Mouse (Mus musculus): ENCODE results near the gene Pax3. TPM values are rescaled to one million over a fixed set of nuclear protein-coding genes. Genes with fewer than 3 reads are reported as not detected.

Gene Pax3
- polyA plus RNA-seq, 1 experiment = not detected

GRCm38 (mm10) chr1:78171671-78172070 lies 25.3 kb downstream of the Pax3 start:
- Histone ChIP-seq H3K27ac (ENCODE audit: insufficient read depth, low read depth, low read length) (no peak overlapping the region), H3K4me1 (ENCODE audit: control insufficient read depth, insufficient read depth, insufficient read length, low read length) (no peaks in the 10 kb centered on the region), H3K36me3 (ENCODE audit: control insufficient read depth, insufficient read depth, low read length) (no peaks in the 10 kb centered on the region), H3K27me3 (ENCODE audit: control insufficient read depth, insufficient read depth, low read length) (peaks cover 29% of the 10 kb centered on the region), H3K4me3 (ENCODE audit: low read depth, low read length) (no peak overlapping the region)
- 12% methylated on average over 1 of the region's 1 CpGs for WGBS
- TF ChIP-seq POLR2A (IDR thresholded peaks at IDR 0.05; ENCODE audit: low read depth, low read length) (no peak), CTCF (IDR thresholded peaks at IDR 0.05; ENCODE audit: extremely low read depth, insufficient read length, insufficient replicate concordance, low read depth, low read length) (no peak)

- Histone ChIP-seq H3K36me3 (ENCODE audit: control insufficient read depth, insufficient read depth, low read length) (no peaks in the 10 kb centered on the region), H3K27me3 (ENCODE audit: control insufficient read depth, insufficient read depth, low read length) (peaks cover 29% of the 10 kb centered on the region), H3K4me1 (ENCODE audit: control insufficient read depth, insufficient read depth, insufficient read length, low read length) (no peaks in the 10 kb centered on the region), H3K4me3 (ENCODE audit: low read depth, low read length) (no peak overlapping the region), H3K27ac (ENCODE audit: insufficient read depth, low read depth, low read length) (no peak overlapping the region)
- WGBS = 38% methylated on average over 9 of the region's 9 CpGs
- no peak for TF ChIP-seq POLR2A (IDR thresholded peaks at IDR 0.05; ENCODE audit: low read depth, low read length)
- no peak for TF ChIP-seq CTCF (IDR thresholded peaks at IDR 0.05; ENCODE audit: extremely low read depth, insufficient read length, insufficient replicate concordance, low read depth, low read length)
Observed at GRCm38 (mm10) chr1:78170771-78171170, 26.2 kb downstream of the Pax3 start.

DNA sequence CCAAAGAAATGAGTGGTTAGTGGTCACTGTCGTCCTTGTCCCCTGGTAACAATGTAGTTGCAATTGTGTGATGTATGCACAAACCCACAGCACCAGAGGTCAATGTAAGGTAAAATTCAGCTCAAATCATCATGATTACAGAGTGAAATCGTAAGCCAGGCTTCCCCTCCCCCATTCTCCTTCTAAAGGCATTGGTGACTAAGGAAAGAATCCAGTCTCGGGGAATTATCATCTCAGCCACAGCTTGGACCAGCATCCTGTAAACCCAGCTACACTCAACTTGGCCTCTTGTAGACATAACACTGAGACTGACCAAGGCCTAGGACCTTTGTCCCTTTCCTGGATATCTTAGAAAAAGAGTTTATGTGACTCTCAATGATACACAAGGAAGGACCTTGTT lies 28.1 kb downstream of the Pax3 start:
- no peaks in the 10 kb centered on the region for H3K4me1 ChIP-seq (ENCODE audit: control insufficient read depth, insufficient read depth, insufficient read length, low read length)
- H3K4me3 ChIP-seq (ENCODE audit: low read depth, low read length) = no peak overlapping the region
- H3K27me3 ChIP-seq (ENCODE audit: control insufficient read depth, insufficient read depth, low read length) = peaks cover 25% of the 10 kb centered on the region
- WGBS = 56% methylated on average over 3 of the region's 3 CpGs
- H3K36me3 ChIP-seq (ENCODE audit: control insufficient read depth, insufficient read depth, low read length) = no peaks in the 10 kb centered on the region
- H3K27ac ChIP-seq (ENCODE audit: insufficient read depth, low read depth, low read length) = no peak overlapping the region
- TF ChIP-seq POLR2A (IDR thresholded peaks at IDR 0.05; ENCODE audit: low read depth, low read length) (no peak), CTCF (IDR thresholded peaks at IDR 0.05; ENCODE audit: extremely low read depth, insufficient read length, insufficient replicate concordance, low read depth, low read length) (no peak)

- Histone ChIP-seq H3K4me1 (ENCODE audit: control insufficient read depth, insufficient read depth, insufficient read length, low read length) (no peaks in the 10 kb centered on the region), H3K36me3 (ENCODE audit: control insufficient read depth, insufficient read depth, low read length) (no peaks in the 10 kb centered on the region), H3K27me3 (ENCODE audit: control insufficient read depth, insufficient read depth, low read length) (peaks cover 20% of the 10 kb centered on the region), H3K4me3 (ENCODE audit: low read depth, low read length) (no peak overlapping the region), H3K27ac (ENCODE audit: insufficient read depth, low read depth, low read length) (no peak overlapping the region)
- no peak for TF ChIP-seq CTCF (IDR thresholded peaks at IDR 0.05; ENCODE audit: extremely low read depth, insufficient read length, insufficient replicate concordance, low read depth, low read length)
- TF ChIP-seq POLR2A (IDR thresholded peaks at IDR 0.05; ENCODE audit: low read depth, low read length) = no peak
- WGBS = 33% methylated on average over 18 of the region's 18 CpGs
Observed at GRCm38 (mm10) chr1:78167577-78168286, 29.2 kb downstream of the Pax3 start.

GRCm38 (mm10) chr1:78161745-78162144 lies 35.2 kb downstream of the Pax3 start:
- Histone ChIP-seq H3K36me3 (ENCODE audit: control insufficient read depth, insufficient read depth, low read length) (no peaks in the 10 kb centered on the region), H3K27me3 (ENCODE audit: control insufficient read depth, insufficient read depth, low read length) (peaks cover 3% of the 10 kb centered on the region; the same call in 1 of the 2 replicates), H3K4me1 (ENCODE audit: control insufficient read depth, insufficient read depth, insufficient read length, low read length) (no peaks in the 10 kb centered on the region), H3K27ac (ENCODE audit: insufficient read depth, low read depth, low read length) (no peak overlapping the region), H3K4me3 (ENCODE audit: low read depth, low read length) (no peak overlapping the region)
- no peak for TF ChIP-seq POLR2A (IDR thresholded peaks at IDR 0.05; ENCODE audit: low read depth, low read length)
- TF ChIP-seq CTCF (IDR thresholded peaks at IDR 0.05; ENCODE audit: extremely low read depth, insufficient read length, insufficient replicate concordance, low read depth, low read length) = no peak
- 69% methylated on average over 5 of the region's 5 CpGs for WGBS

DNA sequence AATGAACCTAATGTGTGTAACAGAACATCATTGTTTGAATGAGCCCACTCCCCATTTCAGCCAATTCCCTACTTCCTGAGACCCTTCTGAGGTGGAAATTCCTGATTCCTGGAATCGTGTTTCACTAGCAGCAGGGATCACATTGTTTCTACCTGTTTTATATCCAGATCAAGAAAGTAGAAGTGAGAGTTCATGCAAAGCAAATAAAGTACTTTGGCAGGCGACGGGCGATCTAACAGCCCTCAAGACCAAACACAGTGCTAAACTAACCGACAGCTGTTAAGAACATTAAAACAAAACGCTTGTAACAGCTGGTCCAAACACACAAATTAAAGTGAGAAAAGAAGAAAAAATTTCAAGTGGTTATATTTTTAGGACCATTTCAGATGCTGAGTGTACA lies 39.0 kb downstream of the Pax3 start:
- no peaks in the 10 kb centered on the region for H3K36me3 ChIP-seq (ENCODE audit: control insufficient read depth, insufficient read depth, low read length)
- TF ChIP-seq POLR2A (IDR thresholded peaks at IDR 0.05; ENCODE audit: low read depth, low read length) (no peak), CTCF (IDR thresholded peaks at IDR 0.05; ENCODE audit: extremely low read depth, insufficient read length, insufficient replicate concordance, low read depth, low read length) (no peak)
- no peak overlapping the region for H3K27ac ChIP-seq (ENCODE audit: insufficient read depth, low read depth, low read length)
- no peak overlapping the region for H3K4me3 ChIP-seq (ENCODE audit: low read depth, low read length)
- WGBS = 10% methylated on average over 6 of the region's 6 CpGs
- peaks cover 3% of the 10 kb centered on the region; the same call in 1 of the 2 replicates for H3K27me3 ChIP-seq (ENCODE audit: control insufficient read depth, insufficient read depth, low read length)
- no peaks in the 10 kb centered on the region for H3K4me1 ChIP-seq (ENCODE audit: control insufficient read depth, insufficient read depth, insufficient read length, low read length)

- Histone ChIP-seq H3K27ac (ENCODE audit: insufficient read depth, low read depth, low read length) (no peak overlapping the region), H3K4me3 (ENCODE audit: low read depth, low read length) (no peak overlapping the region), H3K36me3 (ENCODE audit: control insufficient read depth, insufficient read depth, low read length) (no peaks in the 10 kb centered on the region), H3K4me1 (ENCODE audit: control insufficient read depth, insufficient read depth, insufficient read length, low read length) (no peaks in the 10 kb centered on the region), H3K27me3 (ENCODE audit: control insufficient read depth, insufficient read depth, low read length) (peaks cover 3% of the 10 kb centered on the region; the same call in 1 of the 2 replicates)
- TF ChIP-seq POLR2A (IDR thresholded peaks at IDR 0.05; ENCODE audit: low read depth, low read length) (no peak), CTCF (IDR thresholded peaks at IDR 0.05; ENCODE audit: extremely low read depth, insufficient read length, insufficient replicate concordance, low read depth, low read length) (no peak)
- WGBS = 77% methylated on average over 4 of the region's 4 CpGs
Observed at GRCm38 (mm10) chr1:78155796-78156195, 41.1 kb downstream of the Pax3 start.
